Mouse (Mus musculus) C2C12 (cell line): ENCODE results near the gene Casp14. TPM values are rescaled to one million over a fixed set of nuclear protein-coding genes. Genes with fewer than 3 reads are reported as not detected.
"Not testable (repeated sequence)": the region's sequence is repeated elsewhere in the genome, so short reads cannot be mapped to it uniquely, and the experiment has no call there.

Experiments
- H3K27me3 ChIP-seq: one replicate; pipeline ENCODE4 v1.6.1; 2011; ENCODE audit not compliant: control insufficient read depth, insufficient read depth, insufficient read length
- H3K36me3 ChIP-seq: one replicate; pipeline ENCODE4 v1.6.1; 2011; ENCODE audit not compliant: control insufficient read depth, insufficient read depth
- H3K4me3 ChIP-seq: one replicate; pipeline ENCODE4 v1.5.1; 2011; ENCODE audit warnings: mild to moderate bottlenecking, control low read depth; ENCODE audit not compliant: poor library complexity, insufficient read depth, severe bottlenecking
- H3K79me2 ChIP-seq: one replicate; pipeline ENCODE4 v1.6.1; 2011; ENCODE audit not compliant: control insufficient read depth, insufficient read depth
- H3K79me3 ChIP-seq: one replicate; pipeline ENCODE4 v1.6.1; 2011; ENCODE audit warnings: low read depth, control low read depth
- H3ac ChIP-seq: one replicate; pipeline ENCODE3; 2011; ENCODE audit warnings: low read depth; ENCODE audit not compliant: control insufficient read depth, insufficient read length
- CEBPB ChIP-seq: IDR thresholded peaks from one replicate; pipeline ENCODE4 v1.6.1; 2011; ENCODE audit warnings: low read depth, mild to moderate bottlenecking, control low read depth, moderate library complexity
- CTCF ChIP-seq: IDR thresholded peaks from one replicate; pipeline ENCODE4 v1.5.1; 2011; ENCODE audit not compliant: control insufficient read depth, insufficient read depth, insufficient read length
- FOSL1 ChIP-seq: IDR thresholded peaks from one replicate; pipeline ENCODE4 v1.8.0; 2011; ENCODE audit warnings: mild to moderate bottlenecking, low read length; ENCODE audit not compliant: poor library complexity, insufficient read depth, severe bottlenecking
- MAX ChIP-seq: IDR thresholded peaks from one replicate; pipeline ENCODE4 v1.6.1; 2011; ENCODE audit warnings: mild to moderate bottlenecking, control low read depth
- MYOD1 ChIP-seq: IDR thresholded peaks from one replicate; pipeline ENCODE4 v1.6.1; 2011; ENCODE audit warnings: low read depth; ENCODE audit not compliant: control insufficient read depth, insufficient read length
- MYOG ChIP-seq: IDR thresholded peaks from one replicate; pipeline ENCODE4 v1.6.1; 2011; ENCODE audit not compliant: control insufficient read depth, insufficient read length; ENCODE audit errors: extremely low read depth
- USF1 ChIP-seq: IDR thresholded peaks from one replicate; pipeline ENCODE4 v1.6.1; 2011; ENCODE audit warnings: low read depth, mild to moderate bottlenecking, control low read depth, moderate library complexity
- polyA plus RNA-seq: library from polyadenylated mRNA; unstranded; fragments of >200 nt; fragmentation: generic; extraction: Trizol; gene quantifications from one replicate; pipeline ENCODE4 v1.2.1, GENCODE M21; 2012; ENCODE audit warnings: missing spikeins

Casp14 gene
- polyA plus RNA-seq, 1 experiment = not detected

GRCm38 (mm10) chr10:78710706-78711105 lies 7.4 kb downstream of the Casp14 start:
- Histone ChIP-seq H3K36me3 (no peaks in the 10 kb centered on the region), H3K27me3 (no peaks in the 10 kb centered on the region), H3K4me3 (no peak overlapping the region), H3K79me3 (no peaks in the 10 kb centered on the region), H3K79me2 (no peaks in the 10 kb centered on the region), H3ac (no peak overlapping the region)
- TF ChIP-seq USF1 = no peak
- TF ChIP-seq FOSL1 = no peak
- TF ChIP-seq MAX = no peak

- no peak overlapping the region for H3K4me3 ChIP-seq
- no peak for TF ChIP-seq MAX
- TF ChIP-seq FOSL1 = no peak
- TF ChIP-seq MYOD1 = no peak
- TF ChIP-seq MYOG = no peak
- no peak for TF ChIP-seq USF1
- TF ChIP-seq CEBPB = no peak
- TF ChIP-seq CTCF = no peak
- no peaks in the 10 kb centered on the region for H3K79me3 ChIP-seq
- no peaks in the 10 kb centered on the region for H3K79me2 ChIP-seq
- no peaks in the 10 kb centered on the region for H3K27me3 ChIP-seq
- H3K36me3 ChIP-seq = no peaks in the 10 kb centered on the region
- H3ac ChIP-seq = no peak overlapping the region
These were observed 17.2 kb downstream of the Casp14 start for GRCm38 (mm10) chr10:78700881-78701280.

- no peak overlapping the region for H3ac ChIP-seq
- no peaks in the 10 kb centered on the region for H3K79me3 ChIP-seq
- no peaks in the 10 kb centered on the region for H3K36me3 ChIP-seq
- no peak overlapping the region for H3K4me3 ChIP-seq
- TF ChIP-seq USF1 = no peak
- TF ChIP-seq CEBPB = no peak
- no peak for TF ChIP-seq CTCF
- TF ChIP-seq MAX = no peak
- TF ChIP-seq MYOG = no peak
- no peak for TF ChIP-seq FOSL1
- TF ChIP-seq MYOD1 = no peak
- no peaks in the 10 kb centered on the region for H3K79me2 ChIP-seq
- no peaks in the 10 kb centered on the region for H3K27me3 ChIP-seq
These were observed 28.1 kb downstream of the Casp14 start for GRCm38 (mm10) chr10:78689973-78690372.

GRCm38 (mm10) chr10:78686995-78687577 lies 31.0 kb downstream of the Casp14 start:
- TF ChIP-seq USF1 (no peak), CTCF (no peak), MYOG (no peak), MYOD1 (no peak), CEBPB (no peak), FOSL1 (no peak)
- Histone ChIP-seq H3K4me3 (no peak overlapping the region), H3ac (no peak overlapping the region), H3K36me3 (no peaks in the 10 kb centered on the region), H3K79me2 (no peaks in the 10 kb centered on the region), H3K79me3 (no peaks in the 10 kb centered on the region), H3K27me3 (no peaks in the 10 kb centered on the region)

- not testable (repeated sequence) for H3K79me3 ChIP-seq, H3K79me2 ChIP-seq, H3K27me3 ChIP-seq
These were observed 48.0 kb downstream of the Casp14 start for GRCm38 (mm10) chr10:78670121-78670520.

GRCm38 (mm10) chr10:78666696-78667095 lies 51.4 kb downstream of the Casp14 start:
- H3K36me3 ChIP-seq, H3K4me3 ChIP-seq, H3K79me2 ChIP-seq, H3K27me3 ChIP-seq, H3K79me3 ChIP-seq, H3ac ChIP-seq: not testable (repeated sequence)

More at GRCm38 (mm10) chr10:78670121-78670520, 48.0 kb downstream of the Casp14 start:
- H3K4me3 ChIP-seq, H3ac ChIP-seq, H3K36me3 ChIP-seq: not testable (repeated sequence)
